Mouse (Mus musculus): ENCODE data around the gene Mpnd. TPM values are rescaled to one million over a fixed set of nuclear protein-coding genes. Genes with fewer than 3 reads are reported as not detected.

Mpnd gene
- polyA plus RNA-seq, 1 experiment from 2014 or later: 68.3 TPM

DNA sequence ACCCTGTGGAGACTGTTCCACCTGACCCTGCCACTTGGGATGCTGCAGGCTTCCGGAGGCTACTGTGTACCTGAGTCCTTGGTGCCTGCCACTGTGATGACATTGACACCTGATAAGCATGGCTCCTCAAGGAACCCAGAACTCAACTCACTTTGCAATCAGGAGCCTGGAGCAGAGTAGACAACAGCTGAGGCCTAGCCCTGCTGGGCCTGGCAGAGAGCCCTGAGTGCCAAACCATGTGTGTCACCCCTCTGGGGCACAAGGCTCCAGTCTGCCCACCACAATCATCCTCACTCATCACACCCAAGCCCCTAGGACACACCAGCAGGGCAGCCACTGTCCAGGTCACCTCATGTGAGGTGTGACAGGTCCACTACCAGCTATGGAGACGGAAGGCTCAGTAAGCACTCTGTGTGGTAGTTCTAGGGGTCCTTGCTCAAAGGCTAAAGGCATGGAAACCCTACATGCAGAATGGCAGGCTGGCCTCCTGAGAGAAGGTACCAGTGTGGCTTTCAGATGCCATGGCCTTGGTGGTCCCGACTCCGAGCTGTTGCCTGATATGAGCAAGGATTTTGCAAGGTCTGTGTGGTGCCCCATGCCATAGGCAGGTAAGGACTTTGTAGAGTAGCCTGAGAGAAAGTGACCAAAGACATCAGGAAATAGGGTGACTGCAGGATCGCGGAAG lies 15.0 kb downstream of the Mpnd start:
- WGBS (ENCODE audit: insufficient replicate concordance): 84% methylated on average over 6 of the region's 6 CpGs
- no peak overlapping the region for H3K27ac ChIP-seq (ENCODE audit: low read depth, low read length)
- H3K4me2 ChIP-seq: no peak overlapping the region
- H3K4me3 ChIP-seq (ENCODE audit: low read depth, low read length): no peak overlapping the region
- ATAC-seq (replicated peaks; ENCODE audit: insufficient number of reproducible peaks, low FRiP score, low TSS enrichment): no peak
- no peaks in the 10 kb centered on the region for H3K9me3 ChIP-seq (replicated peaks; ENCODE audit: control insufficient read depth, low read length)
- H3K4me1 ChIP-seq (ENCODE audit: control insufficient read depth, insufficient read depth, low read length): peaks cover 34% of the 10 kb centered on the region
- peaks cover 26% of the 10 kb centered on the region for H3K36me3 ChIP-seq (ENCODE audit: control insufficient read depth, insufficient read depth, low read length)
- H3K27me3 ChIP-seq (ENCODE audit: control insufficient read depth, insufficient read depth, low read length): no peaks in the 10 kb centered on the region
- peak overlapping the region; percentile 24; the same call in 1 of the 2 replicates for H3K9ac ChIP-seq (ENCODE audit: low read depth, low read length)

DNA sequence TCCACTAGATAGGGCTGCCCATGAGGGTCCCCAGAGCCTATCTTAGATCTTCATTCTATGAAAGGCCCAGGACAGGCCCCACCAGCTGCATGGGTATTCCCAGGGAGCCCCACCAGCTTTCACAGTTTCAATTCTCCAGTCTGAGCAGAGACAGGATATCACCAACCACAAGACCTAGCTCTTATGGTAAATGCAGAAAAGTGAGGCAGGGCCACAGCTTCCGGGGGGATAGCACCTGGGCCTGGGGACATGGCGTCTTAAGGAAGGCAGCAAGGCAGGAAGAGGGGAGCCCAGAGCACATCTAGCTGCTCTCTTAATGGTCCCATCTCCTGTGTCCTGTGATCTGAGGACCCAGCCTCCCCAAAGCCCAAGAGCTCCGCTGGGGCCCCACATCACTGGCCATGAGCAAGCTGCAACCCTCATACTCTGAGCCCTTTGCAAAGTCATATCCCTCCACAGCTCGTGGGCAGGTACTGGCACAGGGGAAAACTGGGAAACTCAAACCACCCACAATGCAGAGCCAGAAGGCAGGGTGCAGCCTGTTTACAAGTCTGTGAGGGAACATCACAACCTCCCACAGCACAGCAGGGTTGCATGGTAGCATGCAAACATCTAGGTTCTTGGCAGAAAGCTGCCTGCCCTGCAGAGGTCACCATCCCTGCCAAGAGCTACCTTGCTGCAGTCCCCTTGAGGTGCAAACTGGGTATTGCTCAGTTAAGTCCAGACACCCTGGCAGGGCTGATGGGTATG lies 15.8 kb downstream of the Mpnd start:
- H3K4me2 ChIP-seq: no peak overlapping the region
- H3K9ac ChIP-seq (ENCODE audit: low read depth, low read length): no peak overlapping the region
- ATAC-seq (replicated peaks; ENCODE audit: insufficient number of reproducible peaks, low FRiP score, low TSS enrichment): no peak
- H3K9me3 ChIP-seq (replicated peaks; ENCODE audit: control insufficient read depth, low read length): no peaks in the 10 kb centered on the region
- H3K4me1 ChIP-seq (ENCODE audit: control insufficient read depth, insufficient read depth, low read length): peaks cover 40% of the 10 kb centered on the region
- no peak overlapping the region for H3K4me3 ChIP-seq (ENCODE audit: low read depth, low read length)
- 81% methylated on average over 4 of the region's 4 CpGs for WGBS (ENCODE audit: insufficient replicate concordance)
- no peak overlapping the region for H3K27ac ChIP-seq (ENCODE audit: low read depth, low read length)
- H3K36me3 ChIP-seq (ENCODE audit: control insufficient read depth, insufficient read depth, low read length): peaks cover 21% of the 10 kb centered on the region
- H3K27me3 ChIP-seq (ENCODE audit: control insufficient read depth, insufficient read depth, low read length): no peaks in the 10 kb centered on the region

GRCm38 (mm10) chr17:56022131-56022988 lies 16.8 kb downstream of the Mpnd start:
- no peak for ATAC-seq (replicated peaks; ENCODE audit: insufficient number of reproducible peaks, low FRiP score, low TSS enrichment)
- Histone ChIP-seq H3K27ac (ENCODE audit: low read depth, low read length) (no peak overlapping the region), H3K9ac (ENCODE audit: low read depth, low read length) (no peak overlapping the region), H3K36me3 (ENCODE audit: control insufficient read depth, insufficient read depth, low read length) (peaks cover 12% of the 10 kb centered on the region; the same call in 1 of the 2 replicates), H3K4me1 (ENCODE audit: control insufficient read depth, insufficient read depth, low read length) (peaks cover 49% of the 10 kb centered on the region), H3K4me2 (no peak overlapping the region), H3K27me3 (ENCODE audit: control insufficient read depth, insufficient read depth, low read length) (no peaks in the 10 kb centered on the region), H3K9me3 (replicated peaks; ENCODE audit: control insufficient read depth, low read length) (no peaks in the 10 kb centered on the region), H3K4me3 (ENCODE audit: low read depth, low read length) (no peak overlapping the region)
- WGBS (ENCODE audit: insufficient replicate concordance): 78% methylated on average over 2 of the region's 2 CpGs

DNA sequence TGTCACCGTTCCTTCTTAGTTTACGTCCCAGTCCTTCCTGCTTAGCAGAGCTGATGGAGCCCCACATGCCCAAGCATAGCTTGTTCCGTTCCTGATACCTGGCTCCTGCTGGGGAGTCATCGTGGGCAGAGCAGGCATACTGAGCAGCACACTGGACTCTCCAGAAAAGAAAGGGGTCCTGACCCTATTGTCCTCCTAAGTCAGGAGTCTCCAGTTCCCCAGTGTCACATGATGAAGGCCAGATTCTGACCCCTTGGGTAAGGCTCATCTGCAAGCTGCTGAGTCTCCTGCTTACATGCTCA lies 17.4 kb downstream of the Mpnd start:
- H3K4me1 ChIP-seq (ENCODE audit: control insufficient read depth, insufficient read depth, low read length): peaks cover 49% of the 10 kb centered on the region

DNA sequence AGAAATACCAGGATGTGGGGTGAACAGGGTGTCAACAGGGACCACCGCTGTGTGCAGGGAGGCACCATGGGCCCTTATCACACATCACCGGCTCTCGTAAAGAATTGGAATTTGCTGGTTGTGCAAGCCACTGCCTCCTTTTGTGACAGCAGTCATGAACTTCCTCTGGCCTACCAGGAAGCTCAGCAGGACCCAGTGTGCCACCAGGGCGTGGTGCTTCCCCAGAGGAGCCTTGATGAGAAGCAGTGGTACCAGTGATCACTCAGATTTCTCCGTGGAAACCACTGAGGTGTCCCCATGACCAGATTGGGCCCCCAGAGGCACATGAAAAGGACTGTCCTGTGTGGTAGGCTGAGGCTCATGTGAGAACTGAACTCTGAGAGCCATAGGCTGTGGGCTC lies 17.9 kb downstream of the Mpnd start:
- H3K4me1 ChIP-seq (ENCODE audit: control insufficient read depth, insufficient read depth, low read length): peaks cover 49% of the 10 kb centered on the region
- H3K9ac ChIP-seq (ENCODE audit: low read depth, low read length): no peak overlapping the region
- 48% methylated on average over 5 of the region's 5 CpGs for WGBS (ENCODE audit: insufficient replicate concordance)
- H3K27ac ChIP-seq (ENCODE audit: low read depth, low read length): no peak overlapping the region
- H3K4me2 ChIP-seq: no peak overlapping the region
- no peak for ATAC-seq (replicated peaks; ENCODE audit: insufficient number of reproducible peaks, low FRiP score, low TSS enrichment)
- peaks cover 9% of the 10 kb centered on the region for H3K36me3 ChIP-seq (ENCODE audit: control insufficient read depth, insufficient read depth, low read length)
- H3K4me3 ChIP-seq (ENCODE audit: low read depth, low read length): no peak overlapping the region
- H3K27me3 ChIP-seq (ENCODE audit: control insufficient read depth, insufficient read depth, low read length): no peaks in the 10 kb centered on the region
- no peaks in the 10 kb centered on the region for H3K9me3 ChIP-seq (replicated peaks; ENCODE audit: control insufficient read depth, low read length)

More for the DNA sequence above, 17.4 kb downstream of the Mpnd start:
- ATAC-seq (replicated peaks; ENCODE audit: insufficient number of reproducible peaks, low FRiP score, low TSS enrichment): no peak
- H3K36me3 ChIP-seq (ENCODE audit: control insufficient read depth, insufficient read depth, low read length): peaks cover 12% of the 10 kb centered on the region; the same call in 1 of the 2 replicates
- H3K4me3 ChIP-seq (ENCODE audit: low read depth, low read length): no peak overlapping the region
- H3K4me2 ChIP-seq: no peak overlapping the region
- WGBS (ENCODE audit: insufficient replicate concordance): 88% methylated on average over 4 of the region's 4 CpGs
- H3K27ac ChIP-seq (ENCODE audit: low read depth, low read length): no peak overlapping the region
- H3K27me3 ChIP-seq (ENCODE audit: control insufficient read depth, insufficient read depth, low read length): no peaks in the 10 kb centered on the region
- H3K9me3 ChIP-seq (replicated peaks; ENCODE audit: control insufficient read depth, low read length): no peaks in the 10 kb centered on the region
- H3K9ac ChIP-seq (ENCODE audit: low read depth, low read length): no peak overlapping the region

GRCm38 (mm10) chr17:56024476-56024875 lies 19.0 kb downstream of the Mpnd start:
- H3K4me1 ChIP-seq (ENCODE audit: control insufficient read depth, insufficient read depth, low read length): peaks cover 49% of the 10 kb centered on the region
- no peak overlapping the region for H3K4me3 ChIP-seq (ENCODE audit: low read depth, low read length)
- H3K9ac ChIP-seq (ENCODE audit: low read depth, low read length): no peak overlapping the region; the same call in 1 of the 2 replicates
- 49% methylated on average over 2 of the region's 2 CpGs for WGBS (ENCODE audit: insufficient replicate concordance)
- no peak for ATAC-seq (replicated peaks; ENCODE audit: insufficient number of reproducible peaks, low FRiP score, low TSS enrichment)
- H3K9me3 ChIP-seq (replicated peaks; ENCODE audit: control insufficient read depth, low read length): no peaks in the 10 kb centered on the region
- H3K36me3 ChIP-seq (ENCODE audit: control insufficient read depth, insufficient read depth, low read length): peaks cover 8% of the 10 kb centered on the region
- no peak overlapping the region for H3K4me2 ChIP-seq
- no peaks in the 10 kb centered on the region for H3K27me3 ChIP-seq (ENCODE audit: control insufficient read depth, insufficient read depth, low read length)
- H3K27ac ChIP-seq (ENCODE audit: low read depth, low read length): no peak overlapping the region

GRCm38 (mm10) chr17:56024931-56025330 lies 19.4 kb downstream of the Mpnd start:
- Histone ChIP-seq H3K9ac (ENCODE audit: low read depth, low read length) (0 out of 2 replicates have a peak overlapping the region, but pooled peaks have one; percentile 28), H3K4me1 (ENCODE audit: control insufficient read depth, insufficient read depth, low read length) (peaks cover 49% of the 10 kb centered on the region), H3K27ac (ENCODE audit: low read depth, low read length) (0 out of 2 replicates have a peak overlapping the region, but pooled peaks have one; percentile 35), H3K36me3 (ENCODE audit: control insufficient read depth, insufficient read depth, low read length) (peaks cover 11% of the 10 kb centered on the region), H3K9me3 (replicated peaks; ENCODE audit: control insufficient read depth, low read length) (no peaks in the 10 kb centered on the region), H3K4me3 (ENCODE audit: low read depth, low read length) (no peak overlapping the region), H3K4me2 (no peak overlapping the region), H3K27me3 (ENCODE audit: control insufficient read depth, insufficient read depth, low read length) (no peaks in the 10 kb centered on the region)
- 47% methylated on average over 5 of the region's 5 CpGs for WGBS (ENCODE audit: insufficient replicate concordance)
- no peak for ATAC-seq (replicated peaks; ENCODE audit: insufficient number of reproducible peaks, low FRiP score, low TSS enrichment)

- H3K27me3 ChIP-seq (ENCODE audit: control insufficient read depth, insufficient read depth, low read length): no peaks in the 10 kb centered on the region
- no peak for ATAC-seq (replicated peaks; ENCODE audit: insufficient number of reproducible peaks, low FRiP score, low TSS enrichment)
- WGBS (ENCODE audit: insufficient replicate concordance): 76% methylated on average over 1 of the region's 1 CpGs
Observed at GRCm38 (mm10) chr17:56026303-56026702, 20.8 kb downstream of the Mpnd start.

More at GRCm38 (mm10) chr17:56026303-56026702, 20.8 kb downstream of the Mpnd start:
- Histone ChIP-seq H3K4me3 (ENCODE audit: low read depth, low read length) (no peak overlapping the region), H3K9me3 (replicated peaks; ENCODE audit: control insufficient read depth, low read length) (no peaks in the 10 kb centered on the region), H3K36me3 (ENCODE audit: control insufficient read depth, insufficient read depth, low read length) (peaks cover 9% of the 10 kb centered on the region), H3K4me1 (ENCODE audit: control insufficient read depth, insufficient read depth, low read length) (peaks cover 53% of the 10 kb centered on the region), H3K4me2 (no peak overlapping the region), H3K9ac (ENCODE audit: low read depth, low read length) (no peak overlapping the region), H3K27ac (ENCODE audit: low read depth, low read length) (0 out of 2 replicates have a peak overlapping the region, but pooled peaks have one; percentile 12)
